Mouse (Mus musculus) limb, embryonic 12.5 days (tissue): ENCODE data around the gene Ctsj. TPM values are rescaled to one million over a fixed set of nuclear protein-coding genes. Genes with fewer than 3 reads are reported as not detected.
"Not testable (repeated sequence)": the region's sequence is repeated elsewhere in the genome, so short reads cannot be mapped to it uniquely, and the experiment has no call there.

Experiments used
- ATAC-seq: fragments of 200-750 bp; cut with Nextera tagmentation; 2 replicates; pipeline ENCODE4 v1.8.0; 2017; ENCODE audit warnings: low read depth, moderate TSS enrichment; ENCODE audit not compliant: insufficient number of reproducible peaks, insufficient read depth, low FRiP score, low TSS enrichment
- H3K27ac ChIP-seq: fragments of 300-500 bp; sonication (generic); 2 replicates; pipeline ENCODE4 v1.5.1; 2016; ENCODE audit warnings: mild to moderate bottlenecking, moderate library complexity
- H3K27me3 ChIP-seq: fragments of 300-500 bp; sonication (generic); 2 replicates; pipeline ENCODE4 v1.6.1; 2016; ENCODE audit warnings: mild to moderate bottlenecking, moderate library complexity
- H3K36me3 ChIP-seq: fragments of 300-500 bp; sonication (generic); 2 replicates; pipeline ENCODE4 v1.6.1; 2016; ENCODE audit warnings: mild to moderate bottlenecking, moderate library complexity
- H3K4me1 ChIP-seq: fragments of 300-500 bp; sonication (generic); replicated peaks from 2 replicates; pipeline ENCODE4 v1.6.1; 2016
- H3K4me2 ChIP-seq: fragments of 300-500 bp; sonication (generic); 2 replicates; pipeline ENCODE4 v1.6.1; 2016; ENCODE audit warnings: mild to moderate bottlenecking, moderate library complexity
- H3K4me3 ChIP-seq: fragments of 300-500 bp; sonication (generic); replicated peaks from 2 replicates; pipeline ENCODE4 v1.5.1; 2016; ENCODE audit warnings: mild to moderate bottlenecking
- H3K9ac ChIP-seq: fragments of 300-500 bp; sonication (generic); replicated peaks from 2 replicates; pipeline ENCODE4 v1.6.1; 2016; ENCODE audit warnings: mild to moderate bottlenecking, moderate library complexity
- H3K9me3 ChIP-seq: fragments of 300-500 bp; sonication (generic); 2 replicates; pipeline ENCODE4 v1.6.1; 2016; ENCODE audit warnings: mild to moderate bottlenecking, moderate library complexity
- WGBS: fragments of 180-500 bp; shearing (Covaris S2); methylation state at CpG from one replicate; pipeline ENCODE4 v1.1.7; 2016; 5-methylcytosine and 5-hydroxymethylcytosine counted together
- polyA plus RNA-seq: library from polyadenylated mRNA; unstranded; fragments of >200 nt; fragmentation: Nextera tagmentation; extraction: Ambion mirVana; gene quantifications from 2 replicates; pipeline ENCODE4 v1.2.1, GENCODE M21; 2016

The Ctsj gene
- polyA plus RNA-seq, result not detected in 2 replicates

GRCm38 (mm10) chr13:61005859-61006258, at the start of gene Ctsj:
Gene Ctsj (minus strand): TSS chr13:61005959.
- H3K4me3 ChIP-seq, result no peak within 1 kb of the TSS
- H3K27ac ChIP-seq, result no peak within 1 kb of the TSS
- no peaks in the 10 kb centered on the region for H3K4me1 ChIP-seq
- H3K4me2 ChIP-seq, result no peak within 1 kb of the TSS
- H3K9me3 ChIP-seq, result peaks cover 18% of the 10 kb centered on the region
- H3K27me3 ChIP-seq, result no peaks in the 10 kb centered on the region
- H3K36me3 ChIP-seq, result no peaks in the 10 kb centered on the region
- no peak within 1 kb of the TSS for H3K9ac ChIP-seq
- WGBS, result 70% methylated on average over 3 of the region's 3 CpGs
- ATAC-seq, result no peak

GRCm38 (mm10) chr13:61040531-61040930, 34.8 kb upstream of the Ctsj start, which contains the start of gene Ctsq:
Gene Ctsq (minus strand): TSS chr13:61040631.
- no peaks in the 10 kb centered on the region for H3K4me1 ChIP-seq
- peaks cover 20% of the 10 kb centered on the region; the same call in 1 of the 2 replicates for H3K9me3 ChIP-seq
- no peaks in the 10 kb centered on the region for H3K36me3 ChIP-seq
- no peak for ATAC-seq
- no peak within 1 kb of the TSS for H3K9ac ChIP-seq
- no peak within 1 kb of the TSS for H3K4me3 ChIP-seq
- WGBS, result 61% methylated on average over 3 of the region's 3 CpGs
- H3K27me3 ChIP-seq, result no peaks in the 10 kb centered on the region
- no peak within 1 kb of the TSS for H3K27ac ChIP-seq
- H3K4me2 ChIP-seq, result no peak within 1 kb of the TSS

GRCm38 (mm10) chr13:61022785-61023184, 17.0 kb upstream of the Ctsj start:
- Histone ChIP-seq H3K9me3 (peaks cover 22% of the 10 kb centered on the region), H3K27ac (no peak overlapping the region), H3K4me1 (no peaks in the 10 kb centered on the region), H3K36me3 (no peaks in the 10 kb centered on the region), H3K9ac (no peak overlapping the region), H3K4me2 (no peak overlapping the region), H3K27me3 (no peaks in the 10 kb centered on the region), H3K4me3 (no peak overlapping the region)
- WGBS, result 86% methylated on average over 3 of the region's 3 CpGs
- ATAC-seq, result no peak

DNA sequence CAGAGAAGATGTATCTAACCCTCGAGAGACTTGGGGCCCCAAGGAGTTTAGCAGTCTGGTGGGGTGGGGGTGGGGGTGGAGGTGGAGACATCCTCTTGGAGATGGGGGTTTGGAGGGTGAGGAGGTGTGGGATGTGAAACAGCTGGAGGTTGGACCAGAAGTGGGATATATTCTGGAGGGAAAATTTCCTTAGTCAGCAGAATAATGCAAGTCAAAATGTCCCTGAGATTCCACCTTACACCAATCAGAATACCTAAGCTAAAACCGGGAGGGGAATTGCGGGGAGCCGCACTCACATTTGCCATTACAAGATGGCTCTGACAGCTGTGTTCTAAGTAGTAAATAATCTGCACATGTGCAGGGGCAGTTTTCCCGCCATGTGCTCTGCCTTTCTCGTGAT, 16.1 kb upstream of the Ctsj start:
- Histone ChIP-seq H3K27me3 (no peaks in the 10 kb centered on the region), H3K4me1 (no peaks in the 10 kb centered on the region), H3K36me3 (no peaks in the 10 kb centered on the region), H3K27ac (no peak overlapping the region), H3K4me3 (no peak overlapping the region), H3K9me3 (peaks cover 18% of the 10 kb centered on the region; the same call in 1 of the 2 replicates), H3K4me2 (no peak overlapping the region), H3K9ac (no peak overlapping the region)
- ATAC-seq, result no peak
- 82% methylated on average over 6 of the region's 6 CpGs for WGBS

DNA sequence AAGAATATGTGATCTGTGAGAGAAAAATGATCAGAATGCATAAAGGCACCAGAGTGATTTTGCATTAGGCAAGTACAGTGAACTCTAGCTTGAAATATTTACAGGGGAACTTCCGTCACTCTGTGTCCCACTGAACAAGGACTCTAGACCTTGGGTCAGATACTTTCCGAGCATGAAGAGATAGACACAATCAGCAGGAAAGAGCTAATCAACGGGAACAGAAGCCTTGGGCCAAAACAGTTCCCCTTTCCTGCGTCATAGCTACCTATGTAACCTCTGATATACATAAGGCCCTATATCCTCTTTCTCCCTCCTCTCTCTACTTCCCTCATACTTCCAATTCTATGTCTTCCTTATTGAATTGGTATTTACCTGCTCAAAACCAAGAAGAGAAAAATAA, 4.4 kb upstream of the Ctsj start:
- Histone ChIP-seq H3K4me2 (no peak overlapping the region), H3K36me3 (no peaks in the 10 kb centered on the region), H3K9me3 (peaks cover 15% of the 10 kb centered on the region), H3K4me3 (no peak overlapping the region), H3K4me1 (no peaks in the 10 kb centered on the region), H3K27me3 (no peaks in the 10 kb centered on the region), H3K27ac (no peak overlapping the region), H3K9ac (no peak overlapping the region)
- no peak for ATAC-seq
- 81% methylated on average over 4 of the region's 4 CpGs for WGBS

DNA sequence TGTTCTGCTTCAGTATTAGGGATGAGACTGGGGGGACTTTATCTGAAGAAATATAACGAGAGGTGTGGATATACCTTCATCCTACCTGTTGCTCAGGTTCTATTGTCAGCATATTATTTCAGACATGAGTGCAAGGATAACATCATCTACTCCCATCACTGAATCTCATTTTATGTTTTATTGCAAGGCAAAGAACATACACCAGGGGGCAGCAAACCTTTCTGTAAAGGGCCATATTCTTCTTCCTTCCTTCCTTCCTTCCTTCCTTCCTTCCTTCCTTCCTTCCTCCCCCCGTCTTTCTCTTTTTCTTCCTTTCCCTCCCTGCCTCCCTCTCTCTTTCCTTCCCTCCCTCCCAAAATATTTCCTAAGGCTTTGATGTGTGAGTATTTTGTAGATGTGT, 8.2 kb downstream of the Ctsj start:
- H3K9ac ChIP-seq, result no peak overlapping the region
- WGBS, result 70% methylated on average over 2 of the region's 2 CpGs
- no peak overlapping the region for H3K4me3 ChIP-seq
- H3K4me1 ChIP-seq, result no peaks in the 10 kb centered on the region
- H3K27me3 ChIP-seq, result no peaks in the 10 kb centered on the region
- no peak overlapping the region for H3K27ac ChIP-seq
- no peak overlapping the region for H3K4me2 ChIP-seq
- peaks cover 19% of the 10 kb centered on the region for H3K9me3 ChIP-seq
- H3K36me3 ChIP-seq, result no peaks in the 10 kb centered on the region
- no peak for ATAC-seq

DNA sequence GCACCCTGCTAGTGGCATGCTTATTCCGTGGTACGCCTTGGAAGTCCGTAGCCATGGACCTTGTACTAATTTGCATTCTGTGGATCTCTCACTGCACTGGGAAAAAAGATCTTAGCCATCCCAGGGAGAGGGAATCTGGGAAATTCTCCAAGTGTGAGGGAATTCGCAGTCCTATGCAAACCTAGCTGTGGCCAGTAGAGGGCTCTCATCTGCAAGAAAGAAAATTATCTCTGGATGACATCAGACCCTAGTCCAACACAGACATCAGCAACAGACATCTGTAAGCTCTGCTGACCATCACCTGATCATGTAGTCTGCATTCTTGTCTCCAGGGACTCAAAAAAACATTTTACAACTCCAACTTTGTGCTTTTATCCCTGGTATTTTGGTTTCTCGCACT, 18.8 kb downstream of the Ctsj start:
- H3K9me3 ChIP-seq, ATAC-seq, H3K9ac ChIP-seq, H3K36me3 ChIP-seq, H3K27ac ChIP-seq, H3K4me3 ChIP-seq, H3K27me3 ChIP-seq, H3K4me2 ChIP-seq, H3K4me1 ChIP-seq: not testable (repeated sequence)
- WGBS, result 82% methylated on average over 5 of the region's 5 CpGs

GRCm38 (mm10) chr13:60972319-60972718, 33.4 kb downstream of the Ctsj start:
- H3K4me3 ChIP-seq, H3K36me3 ChIP-seq, H3K9ac ChIP-seq, H3K4me2 ChIP-seq, H3K9me3 ChIP-seq, H3K4me1 ChIP-seq, ATAC-seq, H3K27me3 ChIP-seq, H3K27ac ChIP-seq: not testable (repeated sequence)
- WGBS, result 73% methylated on average over 4 of the region's 4 CpGs

- not testable (repeated sequence) for H3K36me3 ChIP-seq, H3K27me3 ChIP-seq, H3K27ac ChIP-seq, H3K4me1 ChIP-seq, H3K9ac ChIP-seq, H3K4me3 ChIP-seq, H3K4me2 ChIP-seq, ATAC-seq
- peaks cover 24% of the 10 kb centered on the region; the same call in 1 of the 2 replicates for H3K9me3 ChIP-seq
- WGBS, result 39% methylated on average over 4 of the region's 5 CpGs
Observed at GRCm38 (mm10) chr13:60963985-60964384, 41.8 kb downstream of the Ctsj start.

GRCm38 (mm10) chr13:60961706-60962105, 44.1 kb downstream of the Ctsj start:
- H3K36me3 ChIP-seq, result no peaks in the 10 kb centered on the region
- H3K27me3 ChIP-seq, result no peaks in the 10 kb centered on the region
- no peak overlapping the region for H3K4me3 ChIP-seq
- H3K9me3 ChIP-seq, result peaks cover 27% of the 10 kb centered on the region
- H3K4me2 ChIP-seq, result no peak overlapping the region
- 67% methylated on average over 5 of the region's 5 CpGs for WGBS
- H3K27ac ChIP-seq, result no peak overlapping the region
- ATAC-seq, result no peak
- no peaks in the 10 kb centered on the region for H3K4me1 ChIP-seq
- no peak overlapping the region for H3K9ac ChIP-seq
